Mouse (Mus musculus): ENCODE measurements around the gene Drosha. TPM values are rescaled to one million over a fixed set of nuclear protein-coding genes. Genes with fewer than 3 reads are reported as not detected.

Drosha gene
- polyA plus RNA-seq, 1 experiment from 2014 or later = 24.3 TPM

- Histone ChIP-seq H3K27me3 (replicated peaks) (no peaks in the 10 kb centered on the region), H3K4me3 (no peak overlapping the region), H3K4me2 (no peak overlapping the region), H3K9me3 (replicated peaks) (no peaks in the 10 kb centered on the region), H3K27ac (no peak overlapping the region), H3K4me1 (peaks cover 13% of the 10 kb centered on the region), H3K9ac (no peak overlapping the region), H3K36me3 (peaks cover 82% of the 10 kb centered on the region)
- WGBS (ENCODE audit: insufficient replicate concordance) = 92% methylated on average over 24 of the region's 24 CpGs
- no peak for ATAC-seq
These were observed 9.6 kb downstream of the Drosha start for GRCm38 (mm10) chr15:12834231-12834630.

- Histone ChIP-seq H3K27me3 (replicated peaks) (no peaks in the 10 kb centered on the region), H3K4me1 (no peaks in the 10 kb centered on the region), H3K27ac (no peak overlapping the region), H3K4me3 (no peak overlapping the region), H3K36me3 (peaks cover 92% of the 10 kb centered on the region), H3K9ac (no peak overlapping the region), H3K9me3 (replicated peaks) (no peaks in the 10 kb centered on the region), H3K4me2 (no peak overlapping the region)
- 87% methylated on average over 11 of the region's 11 CpGs for WGBS (ENCODE audit: insufficient replicate concordance)
- ATAC-seq = no peak
These were observed 16.1 kb downstream of the Drosha start for GRCm38 (mm10) chr15:12840737-12841136.

- Histone ChIP-seq H3K4me1 (peaks cover under 1% of the 10 kb centered on the region), H3K9me3 (replicated peaks) (no peaks in the 10 kb centered on the region), H3K36me3 (peaks cover 92% of the 10 kb centered on the region), H3K9ac (no peak overlapping the region), H3K27me3 (replicated peaks) (no peaks in the 10 kb centered on the region), H3K4me3 (no peak overlapping the region), H3K27ac (no peak overlapping the region), H3K4me2 (no peak overlapping the region)
- ATAC-seq = no peak
- 77% methylated on average over 7 of the region's 7 CpGs for WGBS (ENCODE audit: insufficient replicate concordance)
These were observed 18.2 kb downstream of the Drosha start for GRCm38 (mm10) chr15:12842833-12843232.

- no peak overlapping the region for H3K4me3 ChIP-seq
- no peaks in the 10 kb centered on the region for H3K27me3 ChIP-seq (replicated peaks)
- 0 out of 2 replicates have a peak, but pooled peaks have one; percentile 58 for ATAC-seq
- H3K36me3 ChIP-seq = peaks cover 96% of the 10 kb centered on the region
- H3K27ac ChIP-seq = peak overlapping the region; percentile 53
- no peak overlapping the region for H3K9ac ChIP-seq
- no peaks in the 10 kb centered on the region for H3K9me3 ChIP-seq (replicated peaks)
- H3K4me1 ChIP-seq = peaks cover 10% of the 10 kb centered on the region
- no peak overlapping the region for H3K4me2 ChIP-seq
- WGBS (ENCODE audit: insufficient replicate concordance) = 82% methylated on average over 11 of the region's 11 CpGs
These were observed 23.8 kb downstream of the Drosha start for GRCm38 (mm10) chr15:12848196-12848975.

GRCm38 (mm10) chr15:12849373-12849772, 24.8 kb downstream of the Drosha start:
- Histone ChIP-seq H3K4me2 (no peak overlapping the region), H3K9ac (no peak overlapping the region), H3K36me3 (peaks cover 96% of the 10 kb centered on the region), H3K4me3 (no peak overlapping the region), H3K27me3 (replicated peaks) (no peaks in the 10 kb centered on the region), H3K9me3 (replicated peaks) (no peaks in the 10 kb centered on the region), H3K27ac (no peak overlapping the region), H3K4me1 (peaks cover 10% of the 10 kb centered on the region)
- no peak for ATAC-seq
- WGBS (ENCODE audit: insufficient replicate concordance) = 76% methylated on average over 4 of the region's 4 CpGs

- Histone ChIP-seq H3K4me3 (no peak overlapping the region), H3K9ac (no peak overlapping the region), H3K36me3 (peaks cover 95% of the 10 kb centered on the region), H3K4me2 (no peak overlapping the region), H3K4me1 (peaks cover 27% of the 10 kb centered on the region), H3K27me3 (replicated peaks) (no peaks in the 10 kb centered on the region), H3K9me3 (replicated peaks) (no peaks in the 10 kb centered on the region), H3K27ac (no peak overlapping the region)
- no peak for ATAC-seq
- 85% methylated on average over 8 of the region's 8 CpGs for WGBS (ENCODE audit: insufficient replicate concordance)
These were observed 28.9 kb downstream of the Drosha start for GRCm38 (mm10) chr15:12853471-12853870.

- ATAC-seq = no peak
- H3K9me3 ChIP-seq (replicated peaks) = no peaks in the 10 kb centered on the region
- peaks cover 97% of the 10 kb centered on the region for H3K36me3 ChIP-seq
- H3K27me3 ChIP-seq (replicated peaks) = no peaks in the 10 kb centered on the region
- 84% methylated on average over 6 of the region's 6 CpGs for WGBS (ENCODE audit: insufficient replicate concordance)
- H3K4me3 ChIP-seq = no peak overlapping the region
- H3K4me2 ChIP-seq = peak overlapping the region; percentile 3; the same call in 1 of the 2 replicates
- no peak overlapping the region for H3K9ac ChIP-seq
- no peak overlapping the region for H3K27ac ChIP-seq
- peaks cover 35% of the 10 kb centered on the region for H3K4me1 ChIP-seq
These were observed 32.2 kb downstream of the Drosha start for GRCm38 (mm10) chr15:12856780-12857179.

GRCm38 (mm10) chr15:12857840-12858516, 33.4 kb downstream of the Drosha start:
- Histone ChIP-seq H3K27ac (peak overlapping the region; percentile 72), H3K4me3 (no peak overlapping the region), H3K9ac (no peak overlapping the region), H3K9me3 (replicated peaks) (no peaks in the 10 kb centered on the region), H3K27me3 (replicated peaks) (no peaks in the 10 kb centered on the region), H3K4me2 (peak overlapping the region; percentile 40), H3K4me1 (peaks cover 35% of the 10 kb centered on the region), H3K36me3 (peaks cover 97% of the 10 kb centered on the region)
- 46% methylated on average over 12 of the region's 12 CpGs for WGBS (ENCODE audit: insufficient replicate concordance)
- peak; percentile 92 for ATAC-seq

GRCm38 (mm10) chr15:12858645-12859044, 34.0 kb downstream of the Drosha start:
- Histone ChIP-seq H3K36me3 (peaks cover 95% of the 10 kb centered on the region), H3K4me1 (peaks cover 35% of the 10 kb centered on the region), H3K27ac (peak overlapping the region; percentile 72), H3K27me3 (replicated peaks) (no peaks in the 10 kb centered on the region), H3K4me2 (peak overlapping the region; percentile 40), H3K9me3 (replicated peaks) (no peaks in the 10 kb centered on the region), H3K4me3 (no peak overlapping the region), H3K9ac (no peak overlapping the region)
- 48% methylated on average over 3 of the region's 3 CpGs for WGBS (ENCODE audit: insufficient replicate concordance)
- ATAC-seq = peak; percentile 65

- Histone ChIP-seq H3K4me3 (no peak overlapping the region), H3K27me3 (replicated peaks) (no peaks in the 10 kb centered on the region), H3K9ac (no peak overlapping the region), H3K4me1 (peaks cover 34% of the 10 kb centered on the region), H3K9me3 (replicated peaks) (no peaks in the 10 kb centered on the region), H3K36me3 (peaks cover 86% of the 10 kb centered on the region), H3K27ac (no peak overlapping the region), H3K4me2 (no peak overlapping the region)
- WGBS (ENCODE audit: insufficient replicate concordance) = 69% methylated on average over 3 of the region's 3 CpGs
- no peak for ATAC-seq
These were observed 37.4 kb downstream of the Drosha start for GRCm38 (mm10) chr15:12862061-12862460.

GRCm38 (mm10) chr15:12863669-12864068, 39.1 kb downstream of the Drosha start:
- Histone ChIP-seq H3K36me3 (peaks cover 85% of the 10 kb centered on the region), H3K4me2 (no peak overlapping the region), H3K9me3 (replicated peaks) (no peaks in the 10 kb centered on the region), H3K27me3 (replicated peaks) (no peaks in the 10 kb centered on the region), H3K9ac (no peak overlapping the region), H3K4me1 (peaks cover 19% of the 10 kb centered on the region), H3K27ac (no peak overlapping the region), H3K4me3 (no peak overlapping the region)
- WGBS (ENCODE audit: insufficient replicate concordance) = 70% methylated on average over 1 of the region's 1 CpGs
- ATAC-seq = no peak

- Histone ChIP-seq H3K4me1 (0 out of 2 replicates have a peak, but pooled peaks cover 10% of the 10 kb centered on the region), H3K36me3 (peaks cover 79% of the 10 kb centered on the region), H3K27ac (no peak overlapping the region), H3K27me3 (replicated peaks) (no peaks in the 10 kb centered on the region), H3K9ac (no peak overlapping the region), H3K9me3 (replicated peaks) (no peaks in the 10 kb centered on the region), H3K4me3 (no peak overlapping the region), H3K4me2 (no peak overlapping the region)
- 73% methylated on average over 7 of the region's 7 CpGs for WGBS (ENCODE audit: insufficient replicate concordance)
- ATAC-seq = no peak
These were observed 41.1 kb downstream of the Drosha start for GRCm38 (mm10) chr15:12865595-12866314.

All from liver, embryonic 12.5 days (tissue).